Comparison of ENCODE assay signal across 13 mouse cellular contexts in genomic region chr5:130062096-130062495, GRCm38 (mm10). TPM values are rescaled to one million over a fixed set of nuclear protein-coding genes. Genes with fewer than 3 reads are reported as not detected.
A peak's percentile ranks its signal among the peaks of the same experiment; 100 is the strongest.
DNase-seq lines count a peak whose midpoint lies in the region; ATAC-seq and TF ChIP-seq lines count a peak whose summit lies in the region.
"Had no signal": no experiment of that assay in that cellular context is flagged by ENCODE, and none has a peak within 500 bp of the region (broad histone marks: within the 10 kb centered on the region; RNA-seq: fewer than 3 reads in every experiment).

No protein-coding gene starts in this region.

- H3K4me3 ChIP-seq in gastrocnemius, adult 2 months: no peak overlapping the region
- H3K4me3 ChIP-seq in lung, postnatal 0 days (ENCODE audit: low read depth, low read length): no peak overlapping the region
- no peak overlapping the region for H3K4me3 ChIP-seq in heart, embryonic 14.5 days (ENCODE audit: control insufficient read depth in 1 of 2, insufficient read depth in 1 of 2, low read depth in 1 of 2, low read length in 2 of 2)
- H3K4me3 ChIP-seq: hindbrain, embryonic 15.5 days; limb, embryonic 15.5 days; midbrain, embryonic 12.5 days had no signal

- H3K4me1 ChIP-seq in lung, postnatal 0 days (ENCODE audit: insufficient read depth, low read depth, low read length): no peaks in the 10 kb centered on the region
- peaks cover 3 to 15% of the 10 kb centered on the region in 2 experiments for H3K4me1 ChIP-seq in heart, embryonic 14.5 days (ENCODE audit: control insufficient read depth in 2 of 2, insufficient read depth in 2 of 2, low read length in 2 of 2)
- H3K4me1 ChIP-seq: hindbrain, embryonic 15.5 days; midbrain, embryonic 12.5 days had no signal

- intact Hi-C loops in gastrocnemius, adult 2 months (cut with DNase I): no loop called here

- H3K9me3 ChIP-seq in lung, postnatal 0 days (ENCODE audit: low read length): no peaks in the 10 kb centered on the region
- 0 out of 2 replicates have a peak, but pooled peaks cover 6% of the 10 kb centered on the region for H3K9me3 ChIP-seq in heart, embryonic 14.5 days (ENCODE audit: control insufficient read depth, low read length)
- H3K9me3 ChIP-seq: hindbrain, embryonic 15.5 days; limb, embryonic 15.5 days; midbrain, embryonic 12.5 days had no signal

- no peak for TF ChIP-seq CTCF in gastrocnemius, adult 2 months (IDR thresholded peaks at IDR 0.05)
- TF ChIP-seq CTCF in lung, postnatal 0 days (IDR thresholded peaks at IDR 0.05): no peak

- no peak for DNase-seq in gastrocnemius, adult 2 months
- DNase-seq in gastrocnemius, adult 8-10 months (ENCODE audit: low spot score in 2 of 2): no peak
- peak; percentile 24 for DNase-seq in lung, postnatal 0 days (ENCODE audit: low spot score)
- DNase-seq in lung, adult 18-20 months: no peak
- DNase-seq in kidney, postnatal 4 days: peak; percentile 36 to 51
- DNase-seq in cerebellum, adult 11-12 months: no peak
- DNase-seq in Muller cell, postnatal 12 days (ENCODE audit: inconsistent ontology term): no peak
- DNase-seq: adrenal gland, postnatal 25 days; cerebellum, postnatal 10 days had no signal

- no peaks in the 10 kb centered on the region for H3K27me3 ChIP-seq in lung, postnatal 0 days (replicated peaks; ENCODE audit: insufficient read depth, low read length)
- H3K27me3 ChIP-seq in heart, embryonic 14.5 days (ENCODE audit: control insufficient read depth, insufficient read depth, low read length): no peaks in the 10 kb centered on the region
- H3K27me3 ChIP-seq: hindbrain, embryonic 15.5 days; limb, embryonic 15.5 days; midbrain, embryonic 12.5 days had no signal

- TF ChIP-seq EP300 in lung, postnatal 0 days (IDR thresholded peaks at IDR 0.05): no peak

- peak overlapping the region; percentile 66; the same call in 1 of the 2 replicates for H3K27ac ChIP-seq in gastrocnemius, adult 2 months
- H3K27ac ChIP-seq in lung, postnatal 0 days (ENCODE audit: low read length): no peak overlapping the region
- H3K27ac ChIP-seq in heart, embryonic 14.5 days (replicated peaks in 1 of 2; ENCODE audit: control insufficient read depth in 1 of 2, insufficient read depth in 1 of 2, low read depth in 2 of 2, low read length in 2 of 2): peak overlapping the region; percentile 30 to 64; a peak in 2 of 4 replicates
- H3K27ac ChIP-seq: hindbrain, embryonic 15.5 days; limb, embryonic 15.5 days; midbrain, embryonic 12.5 days had no signal

- no peaks in the 10 kb centered on the region for H3K36me3 ChIP-seq in lung, postnatal 0 days (ENCODE audit: insufficient read depth, low read length)
- peaks cover 6% of the 10 kb centered on the region; the same call in 1 of the 2 replicates for H3K36me3 ChIP-seq in heart, embryonic 14.5 days (ENCODE audit: control insufficient read depth, insufficient read depth, low read length)

- no peak overlapping the region for H3K4me2 ChIP-seq in lung, postnatal 0 days (replicated peaks; ENCODE audit: low read depth, low read length)
- no peak overlapping the region for H3K4me2 ChIP-seq in heart, embryonic 14.5 days (ENCODE audit: low read length)
- H3K4me2 ChIP-seq: hindbrain, embryonic 15.5 days; limb, embryonic 15.5 days; midbrain, embryonic 12.5 days had no signal

- no peak overlapping the region for H3K9ac ChIP-seq in lung, postnatal 0 days (replicated peaks; ENCODE audit: low read depth)
- H3K9ac ChIP-seq in heart, embryonic 14.5 days (ENCODE audit: low read length): no peak overlapping the region
- H3K9ac ChIP-seq: hindbrain, embryonic 15.5 days; limb, embryonic 15.5 days; midbrain, embryonic 12.5 days had no signal

- ATAC-seq in lung, postnatal 0 days: peak; percentile 28; the same call in 1 of the 2 replicates
- no peak for ATAC-seq in heart, embryonic 14.5 days (ENCODE audit: insufficient number of reproducible peaks, insufficient read depth, low FRiP score, low read depth)

- WGBS in lung, postnatal 0 days: 40% methylated on average over 2 of the region's 2 CpGs
- WGBS in heart, embryonic 14.5 days: 53% methylated on average over 2 of the region's 2 CpGs

RNA-seq across cellular contexts. Expression of gene Tpst1, which starts 11.0 kb away (rescaled TPM):
- 1 to 10 TPM; 3.7 to 5.4 TPM for total RNA-seq in gastrocnemius, adult 2 months (2021)
- total RNA-seq in gastrocnemius, adult 8-10 months (2022): 1 to 10 TPM; 3.7 to 4.5 (median 4.0) TPM
- polyA plus RNA-seq in lung, postnatal 0 days (2015; fragmentation: Nextera tagmentation; extraction: Ambion mirVana): 31.5 and 36.9 TPM in 2 replicates
- 23.0 and 24.5 TPM in 2 replicates for polyA plus RNA-seq in heart, embryonic 14.5 days (2014; fragmentation: Nextera tagmentation; extraction: Ambion mirVana)

RNA-seq across cellular contexts. Expression of gene Crcp, which starts 33.0 kb away (rescaled TPM):
- total RNA-seq in gastrocnemius, adult 2 months (2021): 10 to 100 TPM; 18.7 to 19.3 TPM
- total RNA-seq in gastrocnemius, adult 8-10 months (2022): 10 to 100 TPM; 18.0 to 22.5 (median 20.7) TPM
- polyA plus RNA-seq in lung, postnatal 0 days (2015; fragmentation: Nextera tagmentation; extraction: Ambion mirVana): 31.0 and 31.5 TPM in 2 replicates
- 15.1 and 16.3 TPM in 2 replicates for polyA plus RNA-seq in heart, embryonic 14.5 days (2014; fragmentation: Nextera tagmentation; extraction: Ambion mirVana)

RNA-seq across cellular contexts. Expression of gene Asl, which starts 33.0 kb away (rescaled TPM):
- 10 to 100 TPM in 1 of 2 experiments, 1 to 10 TPM in 1; 9.3 to 13.2 TPM for total RNA-seq in gastrocnemius, adult 2 months (2021)
- total RNA-seq in gastrocnemius, adult 8-10 months (2022): 10 to 100 TPM in 3 of 4 experiments, 1 to 10 TPM in 1; 8.4 to 16.5 (median 11.7) TPM
- polyA plus RNA-seq in lung, postnatal 0 days (2015; fragmentation: Nextera tagmentation; extraction: Ambion mirVana): 27.3 and 29.7 TPM in 2 replicates
- polyA plus RNA-seq in heart, embryonic 14.5 days (2014; fragmentation: Nextera tagmentation; extraction: Ambion mirVana): 16.4 and 19.3 TPM in 2 replicates

RNA-seq across cellular contexts. Expression of gene Gusb, which starts 59.2 kb away (rescaled TPM):
- total RNA-seq in gastrocnemius, adult 2 months (2021): 1 to 10 TPM; 5.6 to 8.3 TPM
- total RNA-seq in gastrocnemius, adult 8-10 months (2022): 1 to 10 TPM; 7.2 to 9.1 (median 8.4) TPM
- 49.0 and 50.0 TPM in 2 replicates for polyA plus RNA-seq in lung, postnatal 0 days (2015; fragmentation: Nextera tagmentation; extraction: Ambion mirVana)
- polyA plus RNA-seq in heart, embryonic 14.5 days (2014; fragmentation: Nextera tagmentation; extraction: Ambion mirVana): 49.2 and 54.2 TPM in 2 replicates

Comparison
In these comparisons a context has a peak if more than half of its experiments do, and no peak if none do; other contexts are left out.
1. DNase-seq: peak in lung, postnatal 0 days (single experiment) and kidney, postnatal 4 days (2 of 2); none in gastrocnemius, adult 2 months (single experiment), gastrocnemius, adult 8-10 months (0 of 2), lung, adult 18-20 months (0 of 2), cerebellum, adult 11-12 months (single experiment) and Muller cell, postnatal 12 days (single experiment).